Mouse (Mus musculus) thymus, postnatal 14 days (tissue): ENCODE measurements around the gene Rhod.

Experiments used
- DNase-seq: peaks from one replicate; pipeline ENCODE4 v3.0.0; 2021

The Rhod gene

DNA sequence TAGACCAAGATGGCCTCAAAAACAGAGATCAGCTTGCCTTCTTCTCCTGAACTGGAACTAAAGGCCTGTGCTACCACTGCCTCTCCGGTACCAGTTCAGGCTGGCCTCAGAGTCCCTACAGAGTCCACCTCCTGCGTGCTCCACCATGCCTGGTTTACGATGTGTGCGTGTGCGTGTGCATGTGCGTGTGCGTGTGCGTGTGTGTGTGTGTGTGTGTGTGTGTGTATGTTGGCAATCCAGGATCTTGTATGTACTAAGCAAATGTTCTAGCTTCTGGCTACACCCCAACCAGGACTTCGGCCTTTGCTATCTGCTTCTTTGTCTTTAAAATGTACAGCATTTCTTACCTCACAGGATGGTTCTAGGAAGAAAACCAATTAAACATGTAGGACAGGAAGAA is 10.0 kb upstream of the Rhod start:
- DNase-seq: no peak

DNA sequence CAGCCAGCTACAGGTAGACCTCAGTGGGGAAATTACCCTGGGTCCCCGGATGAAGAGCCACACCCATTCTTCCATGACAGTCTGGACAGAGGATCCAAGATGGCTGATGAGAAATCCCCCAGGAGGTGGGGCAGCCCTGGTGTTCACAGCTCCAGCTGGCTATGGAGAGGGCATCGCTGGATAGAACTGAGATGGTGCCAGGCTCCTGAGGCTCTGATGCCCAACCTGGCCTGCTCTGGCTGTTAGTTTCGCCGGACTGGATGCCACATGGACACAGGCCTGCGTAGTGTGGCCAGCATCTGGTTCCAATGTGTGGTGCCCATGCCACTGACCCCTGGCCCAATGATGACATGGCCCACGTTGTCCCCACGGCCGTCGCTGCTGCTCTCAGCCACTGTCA is 8.2 kb upstream of the Rhod start:
- no peak for DNase-seq

DNA sequence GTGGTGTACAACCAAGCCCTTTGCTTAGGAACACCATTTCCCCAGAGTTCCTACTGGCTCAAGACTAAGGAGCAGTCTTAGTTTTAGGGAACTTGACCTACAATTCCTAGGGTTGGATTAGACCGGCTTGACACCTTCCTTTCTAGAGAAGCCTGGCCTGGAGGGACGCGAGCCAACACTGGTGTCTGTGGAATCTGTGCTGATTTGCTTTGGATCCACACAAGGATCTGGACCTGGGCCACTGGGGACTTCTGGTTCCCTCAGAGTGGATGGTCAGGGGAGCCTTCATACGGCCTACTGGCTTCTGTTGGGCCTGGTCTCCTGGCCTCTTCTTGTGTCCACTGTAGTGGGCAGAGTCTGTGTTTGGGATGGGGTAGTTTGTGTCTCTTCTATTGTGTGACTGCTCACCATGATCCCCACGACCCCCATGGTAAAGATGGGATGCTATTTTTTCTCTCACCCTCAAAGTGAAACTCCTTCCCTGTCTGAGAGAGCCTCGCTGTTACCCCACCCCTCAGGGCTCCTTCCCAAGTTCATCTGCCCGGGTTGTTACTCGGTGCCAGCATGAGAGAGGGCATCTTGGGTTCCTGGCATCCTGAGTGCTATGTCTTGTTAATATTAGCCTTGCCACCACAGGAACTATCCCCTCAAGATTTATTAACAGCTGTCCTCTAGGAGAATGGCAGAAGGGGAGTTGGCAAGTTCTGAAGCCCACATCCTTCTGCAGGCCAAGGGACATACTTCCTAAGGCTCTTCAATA is 7.6 kb upstream of the Rhod start:
- DNase-seq: no peak

DNA sequence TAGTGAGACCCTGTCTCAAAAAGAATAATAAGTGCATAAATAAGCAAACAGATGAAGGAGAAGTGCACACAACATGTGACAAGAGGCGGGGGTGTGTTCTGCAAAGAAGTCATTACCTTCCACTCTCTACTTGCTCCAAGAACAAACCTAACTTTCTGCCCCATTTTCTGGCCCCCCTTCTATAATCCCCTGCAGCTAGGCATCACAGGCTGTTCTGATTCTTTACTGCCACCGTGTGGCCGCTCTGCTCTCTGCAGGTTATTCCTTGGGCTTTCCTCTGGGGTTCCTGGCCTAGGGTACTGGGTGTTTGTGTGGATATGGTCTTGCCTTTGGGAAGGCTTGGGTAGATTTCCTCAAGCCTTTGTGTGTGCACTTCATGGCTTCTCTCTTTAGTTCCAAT is 3.2 kb upstream of the Rhod start:
- DNase-seq: peak; percentile 62

DNA sequence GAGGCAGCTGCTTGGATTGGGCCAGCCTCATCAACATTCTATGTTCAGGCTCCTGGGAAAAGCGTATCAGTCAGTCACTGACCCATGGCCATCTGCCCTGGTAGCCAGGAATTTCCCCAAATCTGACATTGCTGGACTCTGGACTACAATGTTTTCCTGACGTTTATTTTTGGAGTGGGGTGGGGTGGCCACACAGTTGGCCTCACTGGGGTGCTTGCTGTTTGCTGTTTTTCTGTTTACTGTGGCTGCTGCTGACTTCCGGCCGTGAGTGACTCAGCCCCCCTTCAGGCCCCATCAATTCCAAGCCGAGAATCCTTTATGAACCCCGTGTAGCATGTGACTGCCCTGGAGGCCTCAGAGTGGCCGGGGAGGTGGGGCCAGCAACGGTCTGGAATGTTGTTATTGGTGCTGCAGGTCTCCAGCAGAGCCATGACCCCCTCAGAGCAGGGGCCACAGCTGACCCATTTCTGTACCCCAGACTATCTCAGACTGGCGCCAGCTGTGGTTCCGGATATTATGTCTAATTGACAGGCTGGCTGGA is 2.5 kb upstream of the Rhod start:
- no peak for DNase-seq

DNA sequence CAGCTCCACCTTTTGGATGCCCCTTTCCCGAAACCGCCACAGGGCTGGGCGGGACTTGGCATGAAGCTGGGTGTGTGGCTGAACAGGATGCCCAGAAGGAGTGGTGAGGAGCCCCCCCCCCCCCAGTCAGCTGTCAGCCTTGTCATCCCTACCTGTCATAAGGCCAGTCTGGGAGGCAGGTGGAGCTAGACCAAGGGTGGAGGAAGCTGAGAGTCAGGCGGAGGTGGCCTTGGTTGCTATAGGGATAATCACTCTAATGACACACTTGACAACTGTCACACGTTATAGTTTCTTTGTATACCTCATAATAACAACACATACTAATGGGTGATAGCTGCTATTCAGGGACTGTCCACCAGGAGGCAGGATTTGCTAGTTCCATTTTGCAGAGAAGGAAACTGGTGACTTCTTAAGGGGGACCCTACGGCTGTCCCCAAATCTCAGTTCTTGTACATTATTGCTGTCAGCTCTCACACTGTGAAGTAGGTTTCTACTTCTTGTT is 1.9 kb upstream of the Rhod start:
- DNase-seq: peak; percentile 61

DNA sequence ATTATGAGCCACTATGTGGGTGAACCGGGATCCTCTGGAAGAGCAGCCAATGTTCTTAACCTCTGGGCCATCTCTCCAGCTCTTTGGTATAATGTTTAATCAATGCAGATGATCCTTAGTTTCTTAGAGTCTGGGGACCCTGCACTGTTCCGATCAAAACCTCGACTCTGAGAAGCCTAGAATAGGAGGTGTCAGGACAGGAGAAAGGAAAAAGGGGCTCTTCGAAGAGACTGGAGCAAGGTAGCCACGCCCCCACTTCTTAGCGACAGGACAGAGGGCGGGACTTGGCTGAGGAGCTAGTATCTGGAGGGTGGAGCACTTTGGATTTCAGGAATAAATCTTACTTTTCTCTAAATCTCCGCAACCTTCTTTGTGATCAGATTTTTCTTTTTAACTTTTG is 990 bp upstream of the Rhod start:
- no peak for DNase-seq

DNA sequence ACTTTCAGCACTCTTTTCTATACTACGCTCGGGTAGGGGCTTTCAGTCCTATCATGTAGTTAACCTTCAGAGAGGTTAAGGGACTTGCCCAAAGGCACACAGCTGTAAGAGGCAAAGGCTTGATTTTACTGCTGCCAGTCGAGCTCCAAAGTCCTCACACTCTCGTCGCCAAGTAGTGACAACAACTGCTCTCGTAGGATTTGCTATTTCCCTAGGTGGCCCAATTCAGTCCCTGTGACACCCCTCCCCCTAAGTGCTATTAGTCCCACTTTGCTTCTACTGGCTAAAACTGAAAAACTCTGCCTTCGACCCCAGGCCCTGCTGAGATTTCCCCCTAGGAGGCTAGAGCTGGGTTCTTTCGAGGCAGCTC is 456 bp downstream of the Rhod start:
- DNase-seq: no peak

DNA sequence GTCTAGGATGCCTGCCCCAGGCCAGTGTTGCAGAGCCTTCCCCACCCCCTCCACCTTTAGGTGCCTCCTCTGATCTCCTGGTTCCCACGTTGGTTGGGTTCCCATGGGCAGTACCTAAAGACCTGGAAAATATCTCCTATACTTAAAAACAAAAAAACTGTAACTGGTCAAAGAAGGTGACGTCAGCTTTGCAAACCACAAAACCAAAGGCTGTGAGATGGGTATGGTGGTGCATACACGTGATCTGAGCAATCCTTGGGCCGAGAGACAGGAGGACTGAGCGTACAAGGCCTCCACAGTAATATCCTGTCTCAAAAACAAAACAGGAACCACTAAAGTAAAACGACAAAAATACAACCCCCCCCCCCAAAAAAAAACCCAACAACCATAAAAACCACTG is 1.3 kb downstream of the Rhod start:
- DNase-seq: no peak

DNA sequence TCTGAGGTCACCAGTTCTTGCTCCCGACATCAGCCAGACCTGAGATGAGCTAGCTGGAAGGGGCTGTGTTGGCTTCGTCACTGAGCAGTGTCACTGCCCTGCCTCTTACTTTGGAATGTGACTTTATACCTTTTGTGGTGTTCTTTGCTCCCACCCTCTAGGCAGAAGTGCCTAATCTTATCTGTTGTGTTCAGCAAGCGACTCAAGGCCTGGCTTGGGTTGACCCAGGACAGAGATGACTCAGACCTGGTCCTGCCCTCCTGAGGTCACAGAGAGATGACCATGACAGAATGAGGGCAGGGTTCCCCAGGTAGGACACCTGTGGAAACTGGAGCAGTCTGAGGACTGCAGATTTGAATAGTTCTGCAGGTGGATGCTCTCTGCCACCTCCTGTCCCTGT is 3.0 kb downstream of the Rhod start:
- DNase-seq: no peak

DNA sequence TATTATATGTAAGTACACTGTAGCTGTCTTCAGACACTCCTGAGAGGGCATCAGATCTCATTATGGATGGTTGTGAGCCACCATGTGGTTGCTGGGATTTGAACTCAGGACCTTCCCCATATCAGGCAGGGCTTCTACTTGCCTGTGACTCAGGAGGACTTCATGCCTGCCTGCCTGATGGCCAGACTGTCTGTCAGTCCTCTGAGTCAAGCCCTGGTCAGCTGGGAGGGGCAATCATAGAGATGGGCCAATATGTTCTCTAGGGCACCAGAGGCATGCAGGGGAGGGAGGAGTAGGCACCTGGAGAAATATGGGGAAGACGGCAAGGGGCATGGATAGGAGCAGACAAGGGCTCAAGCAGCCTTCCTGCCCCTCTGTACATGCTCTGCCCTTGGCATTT is 4.2 kb downstream of the Rhod start:
- no peak for DNase-seq

DNA sequence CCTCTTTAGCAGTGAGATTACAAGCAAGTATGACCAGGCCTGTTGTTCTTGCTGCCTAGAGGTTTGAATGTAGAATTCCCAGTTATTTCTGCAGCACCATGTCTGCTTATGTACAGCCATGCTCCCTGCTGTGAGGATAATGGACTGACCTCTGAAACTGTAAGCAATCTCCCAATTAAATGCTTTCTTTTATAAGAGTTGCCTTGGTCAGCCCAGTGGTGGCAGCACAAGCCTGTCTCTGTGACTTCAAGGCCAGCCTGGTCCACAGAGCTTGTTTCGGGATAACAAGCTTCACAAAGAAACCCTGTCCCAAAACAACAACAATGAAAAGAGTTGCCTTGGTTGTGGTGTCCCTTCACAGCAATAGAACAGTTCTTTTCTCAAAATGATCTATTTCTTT is 5.5 kb downstream of the Rhod start:
- DNase-seq: no peak

DNA sequence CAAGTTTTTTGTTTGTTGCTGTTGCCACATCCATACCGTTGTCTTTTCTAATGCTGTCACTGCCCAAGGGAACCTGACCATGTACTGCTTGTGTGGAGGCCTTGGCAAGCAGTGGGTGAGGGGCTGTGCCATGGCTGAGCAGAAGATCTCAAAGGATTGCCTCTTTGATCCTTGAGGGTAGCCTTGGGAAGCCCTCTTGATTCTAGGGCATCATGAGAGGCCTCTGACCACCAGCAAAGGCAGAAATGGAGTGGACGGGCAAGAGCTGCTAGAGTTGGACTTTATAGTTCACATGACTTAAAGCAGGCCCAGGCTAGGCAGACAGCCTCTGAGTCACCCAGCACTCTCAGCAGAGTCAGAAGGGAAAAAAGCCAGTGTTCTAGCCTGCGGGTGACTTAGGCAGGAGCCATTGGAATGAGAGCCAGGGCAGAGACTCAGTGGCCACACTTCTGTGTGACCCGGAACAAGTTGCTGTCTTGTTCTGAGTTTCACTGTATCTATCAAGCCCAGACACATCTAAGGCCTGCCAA is 9.1 kb downstream of the Rhod start:
- DNase-seq: no peak

DNA sequence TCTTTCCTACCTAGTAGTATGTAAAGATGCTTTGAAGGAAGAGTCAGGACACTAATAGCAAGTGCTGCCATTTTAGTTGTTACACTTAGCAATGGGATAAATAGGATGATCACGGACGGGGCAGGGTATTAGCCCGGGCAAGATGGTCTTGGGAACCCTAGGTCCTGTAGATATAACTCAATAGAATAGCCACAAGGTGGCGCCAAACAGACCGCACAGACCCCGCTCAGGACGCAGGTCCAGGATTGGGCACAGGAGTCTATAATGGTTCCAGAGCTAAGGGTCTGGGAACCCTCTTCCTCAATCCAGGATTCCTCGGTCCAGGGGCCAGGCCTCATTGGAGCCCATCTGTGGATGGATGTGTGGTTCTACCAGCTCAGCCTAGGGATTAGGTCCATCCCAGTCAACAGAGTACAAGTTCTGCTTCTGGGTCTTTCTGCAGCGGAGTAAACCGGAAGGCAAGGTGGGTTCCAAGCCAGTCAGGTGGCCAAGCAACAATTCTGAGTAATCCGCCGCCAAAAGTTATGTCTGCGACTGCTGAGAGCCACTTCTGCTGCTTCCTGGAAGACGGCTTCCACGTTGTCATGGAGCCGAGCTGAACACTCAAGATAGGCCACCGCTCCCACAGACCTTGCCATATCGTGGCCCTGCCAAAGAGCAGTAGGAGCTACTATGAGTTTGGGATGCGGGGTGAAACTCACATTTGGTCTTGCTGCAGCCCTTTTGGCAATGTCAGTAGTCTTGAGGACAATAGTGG is 13.4 kb downstream of the Rhod start:
- DNase-seq: peak; percentile 42

DNA sequence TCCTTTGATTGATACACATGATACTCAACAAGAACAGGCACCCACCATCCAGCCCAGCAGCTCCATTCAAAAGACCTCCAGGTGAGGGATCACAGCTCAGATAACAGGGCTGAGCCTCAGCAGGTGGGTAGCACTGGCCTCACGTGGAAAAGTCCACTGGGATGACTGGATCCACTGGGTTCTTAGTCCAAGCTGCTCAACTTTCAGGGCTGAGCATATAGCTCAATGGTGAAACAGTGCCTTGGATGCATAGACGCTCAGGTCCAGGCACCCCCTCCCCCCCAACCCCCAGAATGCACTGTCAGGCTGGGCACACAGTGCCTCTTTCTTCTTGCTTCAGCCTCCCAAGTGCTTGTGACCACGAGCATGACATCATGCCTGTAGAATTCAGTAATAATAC is 16.2 kb downstream of the Rhod start:
- no peak for DNase-seq

DNA sequence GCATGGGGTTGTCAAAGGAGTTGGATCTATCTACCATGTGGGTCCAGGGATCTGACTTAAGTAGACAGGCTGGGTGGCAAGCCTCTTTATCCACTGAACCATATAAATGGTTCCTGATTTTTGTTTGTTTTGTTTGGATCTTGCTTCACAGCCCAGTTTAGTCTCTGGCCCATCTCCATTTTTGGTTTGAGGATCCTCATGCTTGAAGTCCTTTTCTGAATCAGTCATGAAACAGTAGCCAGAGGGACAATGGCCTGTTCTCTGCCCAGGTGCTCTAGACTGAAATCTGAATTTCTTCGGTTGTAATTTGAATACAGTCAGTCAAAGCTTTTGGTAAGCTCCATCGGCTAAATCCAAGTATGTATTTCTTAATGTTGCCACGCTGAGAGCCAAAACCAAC is 16.7 kb downstream of the Rhod start:
- no peak for DNase-seq

DNA sequence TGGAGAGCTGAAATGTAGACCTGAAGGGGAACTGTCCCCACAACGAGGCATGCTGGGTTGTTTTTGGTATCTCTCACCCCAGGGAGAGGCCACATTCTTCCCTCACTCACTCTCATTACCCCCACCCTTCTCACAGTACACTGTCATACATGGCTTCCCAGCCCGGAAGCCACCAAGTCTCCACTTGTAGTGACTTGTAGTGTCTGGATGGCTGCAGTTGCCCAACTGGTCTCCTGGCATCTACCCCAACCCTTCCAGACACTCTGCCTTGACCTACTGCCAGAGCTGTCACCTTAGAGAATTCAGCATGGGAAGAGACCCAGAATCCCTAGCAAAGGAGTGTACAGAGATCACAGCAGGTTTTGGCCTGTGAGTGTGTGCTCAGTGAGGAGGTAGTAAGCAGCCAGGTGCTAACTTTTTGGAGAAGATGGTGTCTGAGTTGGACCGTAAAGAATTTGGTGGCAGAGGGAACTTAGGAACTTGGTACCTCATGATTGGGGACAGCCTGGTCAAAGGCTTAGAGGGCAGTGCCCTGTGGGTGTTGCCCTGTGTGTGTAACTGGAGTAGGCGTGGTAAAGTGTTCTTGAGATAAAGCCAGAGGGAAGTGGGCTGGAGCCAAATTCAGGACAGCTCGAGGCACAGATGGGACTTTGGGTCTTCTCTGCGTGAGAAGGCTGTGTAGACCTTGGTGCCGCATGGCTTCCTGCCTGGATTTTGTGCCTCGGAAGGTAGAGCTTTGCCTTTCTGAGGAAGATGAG is 18.9 kb downstream of the Rhod start:
- DNase-seq: no peak

DNA sequence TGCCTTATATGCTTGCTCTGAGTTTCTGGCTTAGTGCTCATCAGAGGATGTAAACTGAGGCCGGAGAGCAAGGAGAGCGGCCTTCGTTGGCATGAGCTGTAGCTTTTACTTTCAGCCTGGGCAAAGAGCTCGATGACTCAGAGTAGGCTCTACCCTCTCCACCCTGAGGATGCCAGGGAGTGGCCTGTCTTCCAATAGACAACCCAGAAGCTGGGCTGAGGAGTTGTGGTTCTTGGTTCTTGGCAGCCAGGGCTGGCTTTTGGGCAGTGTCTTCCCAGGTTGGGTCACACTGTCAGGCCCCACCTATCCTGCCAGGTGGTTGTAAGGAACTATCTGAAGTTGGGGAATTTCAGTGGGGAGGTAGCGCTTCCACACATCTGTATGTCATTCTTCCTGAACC is 19.5 kb downstream of the Rhod start:
- DNase-seq: no peak

DNA sequence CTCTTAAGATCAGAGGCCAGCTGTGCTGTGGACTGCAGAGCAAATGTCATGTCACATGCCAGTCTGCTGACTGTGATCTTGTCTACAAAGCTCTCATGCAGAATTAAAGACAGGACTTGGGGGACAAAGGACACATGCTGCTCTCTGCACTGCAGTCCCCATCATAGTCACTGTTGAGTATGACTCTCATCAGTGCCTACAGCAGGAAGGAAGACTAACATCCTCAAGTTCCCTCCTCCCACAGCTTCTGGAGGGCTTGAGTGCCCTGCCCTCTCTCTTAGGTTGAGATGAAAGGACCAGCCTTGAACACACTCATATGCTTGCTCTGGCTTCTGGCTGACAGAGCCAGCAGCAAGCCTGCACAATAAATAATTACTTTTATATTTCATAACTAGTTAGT is 21.5 kb downstream of the Rhod start:
- no peak for DNase-seq

DNA sequence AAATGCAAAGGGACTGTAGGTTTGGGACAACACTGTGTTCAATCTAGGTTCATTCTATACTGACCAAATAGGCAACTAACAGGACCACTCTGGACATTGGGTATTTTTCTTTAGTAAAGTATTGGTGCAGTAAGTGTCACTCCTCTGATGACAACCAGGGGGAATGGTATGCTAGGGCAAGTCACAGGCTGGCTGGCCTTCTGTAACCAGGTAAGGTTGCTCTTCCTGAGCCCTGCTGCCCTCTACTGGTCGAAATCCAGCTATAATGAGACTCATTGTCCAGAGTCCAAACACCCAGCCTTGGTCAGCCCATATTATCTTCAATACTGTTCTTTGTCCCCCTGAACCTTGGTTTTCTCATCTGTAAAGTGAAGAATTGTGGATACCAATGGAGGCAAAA is 22.0 kb downstream of the Rhod start:
- DNase-seq: peak; percentile 80

DNA sequence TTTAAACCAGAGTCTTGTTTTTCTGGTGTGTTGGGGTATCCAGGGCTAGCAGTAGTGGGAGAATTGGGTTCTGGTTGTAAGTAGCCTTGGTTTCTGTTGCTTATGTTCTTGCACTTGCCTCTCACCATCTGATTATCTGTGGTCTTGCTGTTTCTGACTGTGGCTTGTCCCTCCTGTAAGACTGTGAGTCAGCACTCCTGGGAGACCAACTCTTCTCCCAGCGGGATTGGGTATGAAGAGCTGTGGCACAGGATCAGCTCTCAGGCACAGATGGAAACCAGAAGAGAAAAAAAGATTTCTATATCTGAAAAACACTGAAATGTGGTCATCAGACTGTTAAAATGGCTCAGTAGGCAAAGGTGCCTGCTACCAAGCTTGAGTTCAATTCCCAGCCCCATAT is 24.6 kb downstream of the Rhod start:
- DNase-seq: no peak

DNA sequence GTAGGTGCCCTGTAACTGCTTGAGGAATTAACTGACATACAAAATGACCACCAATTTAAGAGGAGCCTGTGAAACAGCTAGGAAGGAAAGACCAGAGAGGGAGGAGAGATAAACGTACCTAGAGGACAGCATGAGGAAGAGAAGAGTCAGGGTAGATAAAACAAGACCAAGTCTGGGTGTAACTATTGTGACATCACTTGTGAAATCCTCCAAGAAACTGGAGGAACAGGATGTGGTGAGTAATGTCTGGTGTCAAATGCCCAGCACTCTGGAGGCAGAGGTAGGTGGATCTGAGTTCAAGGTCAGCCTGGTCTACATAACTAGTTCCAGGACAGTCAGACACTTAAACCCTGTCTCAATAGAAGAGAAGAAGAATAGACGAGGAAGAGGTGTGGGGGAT is 30.2 kb downstream of the Rhod start:
- DNase-seq: no peak

DNA sequence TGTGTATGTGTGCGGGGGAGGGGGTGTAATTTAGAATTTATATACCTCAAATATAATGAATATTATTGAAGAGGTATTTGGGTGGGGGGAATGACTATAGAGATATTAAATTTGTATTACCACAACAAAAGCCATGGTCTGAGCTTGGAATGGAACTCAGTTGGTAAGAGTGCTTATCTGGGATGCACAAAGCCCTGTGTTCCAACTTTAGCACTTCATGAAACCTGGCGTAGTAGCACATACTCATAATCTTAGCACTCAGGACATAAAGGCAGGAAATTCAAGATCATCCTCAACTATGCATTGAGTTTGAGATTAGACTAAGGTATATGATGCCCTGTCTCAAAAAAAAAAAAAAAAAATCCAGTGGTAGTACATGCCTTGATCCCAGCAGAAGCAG is 34.4 kb downstream of the Rhod start:
- DNase-seq: no peak
